Mouse (Mus musculus) neural tube, embryonic 15.5 days (tissue): ENCODE measurements around the gene Kdm6b. TPM values are rescaled to one million over a fixed set of nuclear protein-coding genes. Genes with fewer than 3 reads are reported as not detected.

Source experiments
- ATAC-seq: fragments of 200-750 bp; cut with Nextera tagmentation; 2 replicates; pipeline ENCODE4 v1.8.0; 2017; ENCODE audit warnings: mild to moderate bottlenecking, moderate TSS enrichment, moderate library complexity; ENCODE audit not compliant: low FRiP score
- H3K27ac ChIP-seq: fragments of 300-500 bp; sonication (generic); replicated peaks from 2 replicates; pipeline ENCODE4 v1.5.1; 2015; ENCODE audit warnings: mild to moderate bottlenecking, inconsistent platforms
- H3K27me3 ChIP-seq: fragments of 300-500 bp; sonication (generic); replicated peaks from 2 replicates; pipeline ENCODE4 v1.6.1; 2015; ENCODE audit warnings: inconsistent platforms
- H3K36me3 ChIP-seq: fragments of 300-500 bp; sonication (generic); 2 replicates; pipeline ENCODE4 v1.6.1; 2015; ENCODE audit warnings: inconsistent platforms
- H3K4me1 ChIP-seq: fragments of 300-500 bp; sonication (generic); 2 replicates; pipeline ENCODE4 v1.6.1; 2015; ENCODE audit warnings: inconsistent platforms
- H3K4me2 ChIP-seq: fragments of 300-500 bp; sonication (generic); 2 replicates; pipeline ENCODE4 v1.6.1; 2015; ENCODE audit warnings: inconsistent platforms, mild to moderate bottlenecking, moderate library complexity
- H3K4me3 ChIP-seq: fragments of 300-500 bp; sonication (generic); replicated peaks from 2 replicates; pipeline ENCODE4 v1.5.1; 2015; ENCODE audit warnings: mild to moderate bottlenecking, inconsistent platforms
- H3K9ac ChIP-seq: fragments of 300-500 bp; sonication (generic); replicated peaks from 2 replicates; pipeline ENCODE4 v1.6.1; 2015; ENCODE audit warnings: mild to moderate bottlenecking, inconsistent platforms
- H3K9me3 ChIP-seq: fragments of 300-500 bp; sonication (generic); replicated peaks from 2 replicates; pipeline ENCODE4 v1.6.1; 2016; ENCODE audit warnings: inconsistent platforms
- WGBS: fragments of 180-500 bp; shearing (Covaris S2); methylation state at CpG from one replicate; pipeline ENCODE4 v1.1.7; 2015; ENCODE audit warnings: mixed read lengths; 5-methylcytosine and 5-hydroxymethylcytosine counted together
- polyA plus RNA-seq: library from polyadenylated mRNA; unstranded; fragments of >200 nt; fragmentation: Nextera tagmentation; extraction: Ambion mirVana; gene quantifications from 2 replicates; pipeline ENCODE4 v1.2.1, GENCODE M21; 2015

The Kdm6b gene
- polyA plus RNA-seq, 1 experiment from 2014 or later: 32.6 TPM

- H3K4me1 ChIP-seq: peaks cover 75% of the 10 kb centered on the region
- peak overlapping the region; percentile 98 for H3K27ac ChIP-seq
- H3K27me3 ChIP-seq: no peaks in the 10 kb centered on the region
- H3K9ac ChIP-seq: peak overlapping the region; percentile 77
- H3K4me3 ChIP-seq: peak overlapping the region; percentile 65
- no peaks in the 10 kb centered on the region for H3K9me3 ChIP-seq
- WGBS: 0% methylated on average over 26 of the region's 26 CpGs
- H3K36me3 ChIP-seq: peaks cover 30% of the 10 kb centered on the region
- peak overlapping the region; percentile 96 for H3K4me2 ChIP-seq
- ATAC-seq: peak; percentile 51
Observed at GRCm38 (mm10) chr11:69411073-69411535, 2.4 kb downstream of the Kdm6b start.

GRCm38 (mm10) chr11:69410310-69411072, 3.0 kb downstream of the Kdm6b start:
- ATAC-seq: 0 out of 2 replicates have a peak, but pooled peaks have one; percentile 8
- H3K4me2 ChIP-seq: peak overlapping the region; percentile 96
- H3K9me3 ChIP-seq: no peaks in the 10 kb centered on the region
- H3K27ac ChIP-seq: peak overlapping the region; percentile 98
- peak overlapping the region; percentile 77 for H3K9ac ChIP-seq
- under 1% methylated on average over 41 of the region's 41 CpGs for whole genome bisulfite sequencing
- H3K4me1 ChIP-seq: peaks cover 75% of the 10 kb centered on the region
- no peaks in the 10 kb centered on the region for H3K27me3 ChIP-seq
- H3K4me3 ChIP-seq: peak overlapping the region; percentile 65
- peaks cover 36% of the 10 kb centered on the region for H3K36me3 ChIP-seq

GRCm38 (mm10) chr11:69410045-69410309, 3.5 kb downstream of the Kdm6b start:
- ATAC-seq: no peak
- H3K27me3 ChIP-seq: no peaks in the 10 kb centered on the region
- H3K36me3 ChIP-seq: peaks cover 41% of the 10 kb centered on the region
- peaks cover 72% of the 10 kb centered on the region for H3K4me1 ChIP-seq
- WGBS: under 1% methylated on average over 18 of the region's 18 CpGs
- peak overlapping the region; percentile 98 for H3K27ac ChIP-seq
- no peaks in the 10 kb centered on the region for H3K9me3 ChIP-seq
- peak overlapping the region; percentile 65 for H3K4me3 ChIP-seq
- H3K4me2 ChIP-seq: peak overlapping the region; percentile 96
- H3K9ac ChIP-seq: peak overlapping the region; percentile 77

- Histone ChIP-seq H3K27ac (peak overlapping the region; percentile 98), H3K4me3 (peak overlapping the region; percentile 65), H3K4me1 (peaks cover 68% of the 10 kb centered on the region), H3K36me3 (peaks cover 45% of the 10 kb centered on the region), H3K9ac (peak overlapping the region; percentile 77), H3K9me3 (no peaks in the 10 kb centered on the region), H3K4me2 (peak overlapping the region; percentile 96), H3K27me3 (no peaks in the 10 kb centered on the region)
- under 1% methylated on average over 45 of the region's 46 CpGs for WGBS
- peak; percentile 46 for ATAC-seq
Observed at GRCm38 (mm10) chr11:69409378-69410044, 4.0 kb downstream of the Kdm6b start.

- Histone ChIP-seq H3K4me1 (peaks cover 60% of the 10 kb centered on the region), H3K4me3 (peak overlapping the region; percentile 65)
Observed at GRCm38 (mm10) chr11:69408541-69409377, 4.7 kb downstream of the Kdm6b start.

GRCm38 (mm10) chr11:69407724-69408004, 5.8 kb downstream of the Kdm6b start:
- peak overlapping the region; percentile 65 for H3K4me3 ChIP-seq

More at GRCm38 (mm10) chr11:69408541-69409377, 4.7 kb downstream of the Kdm6b start:
- Histone ChIP-seq H3K27me3 (no peaks in the 10 kb centered on the region), H3K9me3 (no peaks in the 10 kb centered on the region), H3K36me3 (peaks cover 53% of the 10 kb centered on the region), H3K9ac (peak overlapping the region; percentile 77), H3K27ac (peak overlapping the region; percentile 98), H3K4me2 (peak overlapping the region; percentile 96)
- under 1% methylated on average over 33 of the region's 33 CpGs for WGBS
- ATAC-seq: peak; percentile 68

GRCm38 (mm10) chr11:69406867-69407723, 6.4 kb downstream of the Kdm6b start:
- H3K4me3 ChIP-seq: peak overlapping the region; percentile 65; the same call in 1 of the 2 replicates
- no peaks in the 10 kb centered on the region for H3K9me3 ChIP-seq
- ATAC-seq: no peak
- no peak overlapping the region for H3K27ac ChIP-seq
- peaks cover 44% of the 10 kb centered on the region for H3K4me1 ChIP-seq
- H3K36me3 ChIP-seq: peaks cover 58% of the 10 kb centered on the region
- H3K4me2 ChIP-seq: 0 out of 2 replicates have a peak overlapping the region, but pooled peaks have one; percentile 96
- 91% methylated on average over 16 of the region's 16 CpGs for WGBS
- H3K27me3 ChIP-seq: no peaks in the 10 kb centered on the region
- H3K9ac ChIP-seq: no peak overlapping the region

More at GRCm38 (mm10) chr11:69407724-69408004, 5.8 kb downstream of the Kdm6b start:
- ATAC-seq: no peak
- Histone ChIP-seq H3K27ac (peak overlapping the region; percentile 98), H3K9ac (peak overlapping the region; percentile 77), H3K4me2 (peak overlapping the region; percentile 96), H3K27me3 (no peaks in the 10 kb centered on the region), H3K4me1 (peaks cover 49% of the 10 kb centered on the region), H3K36me3 (peaks cover 58% of the 10 kb centered on the region), H3K9me3 (no peaks in the 10 kb centered on the region)
- WGBS: 87% methylated on average over 4 of the region's 4 CpGs

- H3K4me1 ChIP-seq: peaks cover 40% of the 10 kb centered on the region
- H3K36me3 ChIP-seq: peaks cover 66% of the 10 kb centered on the region
- H3K4me2 ChIP-seq: no peak overlapping the region
- 93% methylated on average over 19 of the region's 19 CpGs for WGBS
- H3K4me3 ChIP-seq: no peak overlapping the region
- H3K27ac ChIP-seq: no peak overlapping the region
- ATAC-seq: no peak
- no peaks in the 10 kb centered on the region for H3K9me3 ChIP-seq
- H3K27me3 ChIP-seq: no peaks in the 10 kb centered on the region
- no peak overlapping the region for H3K9ac ChIP-seq
Observed at GRCm38 (mm10) chr11:69406282-69406681, 7.2 kb downstream of the Kdm6b start.

GRCm38 (mm10) chr11:69405397-69406200, 7.9 kb downstream of the Kdm6b start:
- ATAC-seq: no peak
- no peak overlapping the region for H3K27ac ChIP-seq

More at GRCm38 (mm10) chr11:69405397-69406200, 7.9 kb downstream of the Kdm6b start:
- Histone ChIP-seq H3K9me3 (no peaks in the 10 kb centered on the region), H3K4me3 (no peak overlapping the region), H3K27me3 (no peaks in the 10 kb centered on the region), H3K4me1 (peaks cover 44% of the 10 kb centered on the region), H3K4me2 (no peak overlapping the region), H3K36me3 (peaks cover 73% of the 10 kb centered on the region), H3K9ac (no peak overlapping the region)
- WGBS: 90% methylated on average over 24 of the region's 24 CpGs
